Mouse (Mus musculus): Measurements from ENCODE around the gene Stoml3. TPM values are rescaled to one million over a fixed set of nuclear protein-coding genes. Genes with fewer than 3 reads are reported as not detected.

The Stoml3 gene
- polyA plus RNA-seq, 1 experiment from 2014 or later: not detected

GRCm38 (mm10) chr3:53463046-53463764, 25.2 kb upstream of the Stoml3 start, which contains the start of the genes Nhlrc3 and Proser1:
Gene Nhlrc3 (minus strand): TSS chr3:53463332.
Gene Proser1 (plus strand): TSS chr3:53463666.
- Histone ChIP-seq H3K9ac (ENCODE audit: low read depth, low read length) (peak within 1 kb of the TSS; percentile 86), H3K4me1 (replicated peaks; ENCODE audit: insufficient read depth, low read length) (peaks cover 19% of the 10 kb centered on the region), H3K27me3 (ENCODE audit: insufficient read depth, low read length) (no peaks in the 10 kb centered on the region), H3K4me2 (ENCODE audit: low read length) (peak within 1 kb of the TSS; percentile 56), H3K27ac (peak within 1 kb of the TSS; percentile 95), H3K9me3 (replicated peaks; ENCODE audit: low read length) (no peaks in the 10 kb centered on the region), H3K36me3 (ENCODE audit: insufficient read depth, low read length) (peaks cover 11% of the 10 kb centered on the region; the same call in 1 of the 2 replicates), H3K4me3 (replicated peaks; ENCODE audit: low read depth, low read length) (peak within 1 kb of the TSS; percentile 73)
- WGBS: under 1% methylated on average over 51 of the region's 52 CpGs
- no peak for TF ChIP-seq CTCF (IDR thresholded peaks at IDR 0.05; ENCODE audit: low read depth)
- DNase-seq (ENCODE audit: low spot score) (peak; percentile 98), ATAC-seq (replicated peaks; ENCODE audit: low FRiP score, low read depth) (peak; percentile 97)

DNA sequence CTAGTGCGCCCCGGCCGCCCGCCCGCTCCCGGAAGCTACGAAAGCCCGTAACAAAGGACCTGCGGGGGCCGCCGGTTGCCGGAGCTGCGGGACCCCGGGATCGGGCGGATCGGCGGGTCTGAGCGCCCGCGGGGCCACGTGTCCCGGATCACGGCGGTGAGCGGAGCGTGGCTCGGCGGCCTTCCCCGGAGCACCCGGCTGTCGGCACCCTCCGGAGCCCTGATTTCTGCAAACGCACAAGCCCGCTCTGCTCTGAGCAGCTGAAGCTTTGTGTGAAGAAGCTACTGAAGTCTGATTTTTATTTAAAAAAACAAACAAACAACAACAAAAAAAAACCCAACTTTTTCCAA, 24.7 kb upstream of the Stoml3 start:
- Histone ChIP-seq H3K27ac (peak overlapping the region; percentile 95), H3K36me3 (ENCODE audit: insufficient read depth, low read length) (peaks cover 9% of the 10 kb centered on the region; the same call in 1 of the 2 replicates), H3K4me3 (replicated peaks; ENCODE audit: low read depth, low read length) (peak overlapping the region; percentile 73), H3K9ac (ENCODE audit: low read depth, low read length) (peak overlapping the region; percentile 86), H3K4me2 (ENCODE audit: low read length) (peak overlapping the region; percentile 56), H3K9me3 (replicated peaks; ENCODE audit: low read length) (no peaks in the 10 kb centered on the region), H3K4me1 (replicated peaks; ENCODE audit: insufficient read depth, low read length) (peaks cover 23% of the 10 kb centered on the region), H3K27me3 (ENCODE audit: insufficient read depth, low read length) (no peaks in the 10 kb centered on the region)
- DNase-seq (ENCODE audit: low spot score): no peak
- TF ChIP-seq CTCF (IDR thresholded peaks at IDR 0.05; ENCODE audit: low read depth): no peak
- peak; percentile 59; the same call in 1 of the 2 replicates for ATAC-seq (replicated peaks; ENCODE audit: low FRiP score, low read depth)
- 0% methylated on average over 35 of the region's 35 CpGs for WGBS

DNA sequence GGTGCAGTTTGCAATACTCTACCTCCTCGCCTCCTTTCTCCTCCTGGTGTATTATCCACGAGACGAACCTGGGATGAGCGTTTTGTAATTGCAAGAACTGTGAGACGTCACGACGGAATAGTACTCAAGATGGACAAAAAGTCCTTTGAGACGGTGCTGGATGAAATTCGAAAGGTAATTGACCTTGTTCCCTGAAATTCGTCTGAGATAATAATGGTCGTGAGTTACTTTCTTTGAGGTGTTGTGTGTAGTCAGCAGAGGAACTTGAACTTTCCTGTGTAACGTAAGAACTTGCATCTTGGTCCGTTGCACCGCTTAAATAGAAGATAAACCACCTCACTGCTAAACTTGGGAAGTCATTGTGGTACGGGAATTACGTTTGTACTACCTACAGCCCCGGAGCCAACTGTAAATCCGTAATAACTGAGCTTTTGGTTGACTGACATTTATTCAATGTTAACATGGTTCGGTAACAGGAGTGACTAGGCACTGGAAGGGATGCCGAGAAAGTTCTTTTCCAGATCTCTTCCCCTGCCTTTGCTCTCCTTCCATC, 24.2 kb upstream of the Stoml3 start:
- H3K4me1 ChIP-seq (replicated peaks; ENCODE audit: insufficient read depth, low read length): peaks cover 23% of the 10 kb centered on the region
- ATAC-seq (replicated peaks; ENCODE audit: low FRiP score, low read depth): no peak
- peak overlapping the region; percentile 86 for H3K9ac ChIP-seq (ENCODE audit: low read depth, low read length)
- H3K27me3 ChIP-seq (ENCODE audit: insufficient read depth, low read length): no peaks in the 10 kb centered on the region
- H3K27ac ChIP-seq: peak overlapping the region; percentile 95
- WGBS: under 1% methylated on average over 20 of the region's 20 CpGs
- peak overlapping the region; percentile 73 for H3K4me3 ChIP-seq (replicated peaks; ENCODE audit: low read depth, low read length)
- H3K9me3 ChIP-seq (replicated peaks; ENCODE audit: low read length): no peaks in the 10 kb centered on the region
- H3K4me2 ChIP-seq (ENCODE audit: low read length): peak overlapping the region; percentile 56
- DNase-seq (ENCODE audit: low spot score): peak; percentile 48
- TF ChIP-seq CTCF (IDR thresholded peaks at IDR 0.05; ENCODE audit: low read depth): no peak
- peaks cover 12% of the 10 kb centered on the region; the same call in 1 of the 2 replicates for H3K36me3 ChIP-seq (ENCODE audit: insufficient read depth, low read length)

DNA sequence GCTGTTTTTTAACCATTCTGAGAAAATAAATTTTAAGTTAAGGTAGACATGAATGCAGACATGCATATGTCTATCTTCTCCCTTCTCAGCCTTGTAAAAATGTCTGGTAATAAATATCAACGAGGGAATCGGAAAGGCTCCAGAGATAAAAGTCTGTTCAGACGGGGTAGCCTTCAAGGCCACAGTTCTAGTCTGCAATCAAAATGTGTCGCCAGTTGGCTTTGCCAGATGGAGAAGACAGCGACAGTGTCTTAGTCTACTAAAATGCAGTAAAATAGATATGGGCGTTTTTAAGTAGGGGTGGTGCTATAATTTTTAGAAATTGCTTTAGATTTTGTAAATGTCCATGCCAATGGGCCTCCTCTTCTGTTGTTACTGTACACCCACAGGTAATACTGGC, 23.1 kb upstream of the Stoml3 start:
- no peak overlapping the region; the same call in 1 of the 2 replicates for H3K9ac ChIP-seq (ENCODE audit: low read depth, low read length)
- 0 out of 2 replicates have a peak, but pooled peaks cover 10% of the 10 kb centered on the region for H3K36me3 ChIP-seq (ENCODE audit: insufficient read depth, low read length)

GRCm38 (mm10) chr3:53466481-53466880, 22.0 kb upstream of the Stoml3 start:
- ATAC-seq (replicated peaks; ENCODE audit: low FRiP score, low read depth): no peak
- 76% methylated on average over 9 of the region's 9 CpGs for WGBS
- H3K9ac ChIP-seq (ENCODE audit: low read depth, low read length): no peak overlapping the region
- peaks cover 18% of the 10 kb centered on the region; the same call in 1 of the 2 replicates for H3K36me3 ChIP-seq (ENCODE audit: insufficient read depth, low read length)
- DNase-seq (ENCODE audit: low spot score): no peak
- H3K9me3 ChIP-seq (replicated peaks; ENCODE audit: low read length): no peaks in the 10 kb centered on the region
- H3K4me1 ChIP-seq (replicated peaks; ENCODE audit: insufficient read depth, low read length): peaks cover 23% of the 10 kb centered on the region
- H3K4me3 ChIP-seq (replicated peaks; ENCODE audit: low read depth, low read length): no peak overlapping the region
- H3K27ac ChIP-seq: no peak overlapping the region
- no peak overlapping the region for H3K4me2 ChIP-seq (ENCODE audit: low read length)
- no peak for TF ChIP-seq CTCF (IDR thresholded peaks at IDR 0.05; ENCODE audit: low read depth)
- H3K27me3 ChIP-seq (ENCODE audit: insufficient read depth, low read length): no peaks in the 10 kb centered on the region

More for the DNA sequence above, 23.1 kb upstream of the Stoml3 start:
- peak overlapping the region; percentile 73 for H3K4me3 ChIP-seq (replicated peaks; ENCODE audit: low read depth, low read length)
- TF ChIP-seq CTCF (IDR thresholded peaks at IDR 0.05; ENCODE audit: low read depth): no peak
- no peaks in the 10 kb centered on the region for H3K9me3 ChIP-seq (replicated peaks; ENCODE audit: low read length)
- H3K4me2 ChIP-seq (ENCODE audit: low read length): peak overlapping the region; percentile 56
- no peaks in the 10 kb centered on the region for H3K27me3 ChIP-seq (ENCODE audit: insufficient read depth, low read length)
- 26% methylated on average over 6 of the region's 6 CpGs for WGBS
- DNase-seq (ENCODE audit: low spot score) (no peak), ATAC-seq (replicated peaks; ENCODE audit: low FRiP score, low read depth) (no peak)
- no peak overlapping the region for H3K27ac ChIP-seq
- H3K4me1 ChIP-seq (replicated peaks; ENCODE audit: insufficient read depth, low read length): peaks cover 23% of the 10 kb centered on the region

- Histone ChIP-seq H3K4me3 (replicated peaks; ENCODE audit: low read depth, low read length) (no peak overlapping the region), H3K27me3 (ENCODE audit: insufficient read depth, low read length) (no peaks in the 10 kb centered on the region), H3K9me3 (replicated peaks; ENCODE audit: low read length) (no peaks in the 10 kb centered on the region), H3K36me3 (ENCODE audit: insufficient read depth, low read length) (peaks cover 26% of the 10 kb centered on the region), H3K9ac (ENCODE audit: low read depth, low read length) (no peak overlapping the region), H3K4me1 (replicated peaks; ENCODE audit: insufficient read depth, low read length) (peaks cover 17% of the 10 kb centered on the region), H3K27ac (no peak overlapping the region), H3K4me2 (ENCODE audit: low read length) (no peak overlapping the region)
- no peak for DNase-seq (ENCODE audit: low spot score)
- WGBS: 67% methylated on average over 5 of the region's 5 CpGs
- TF ChIP-seq CTCF (IDR thresholded peaks at IDR 0.05; ENCODE audit: low read depth): no peak
- no peak for ATAC-seq (replicated peaks; ENCODE audit: low FRiP score, low read depth)
These were observed 21.1 kb upstream of the Stoml3 start for GRCm38 (mm10) chr3:53467356-53467755.
